Mouse (Mus musculus) myocyte (in vitro differentiated cells): Measurements from ENCODE around the gene Hdc.

Source experiments
- E2F4 ChIP-seq: IDR thresholded peaks from one replicate; pipeline ENCODE4 v1.6.1; 2011; ENCODE audit warnings: mild to moderate bottlenecking, control low read depth, moderate library complexity; ENCODE audit not compliant: insufficient read depth
- MAX ChIP-seq: IDR thresholded peaks from one replicate; pipeline ENCODE4 v1.6.1; 2011; ENCODE audit warnings: low read depth, mild to moderate bottlenecking, control low read depth
- MYOG ChIP-seq, 3 experiments: IDR thresholded peaks; one replicate each; pipeline ENCODE4 v1.6.1; 2011; ENCODE audit warnings: control low read depth in 2 of 3, low read depth in 2 of 3, mild to moderate bottlenecking in 2 of 3; ENCODE audit not compliant: insufficient read length in 2 of 3, control insufficient read depth in 1 of 3, insufficient read depth in 1 of 3
- POLR2A ChIP-seq: IDR thresholded peaks from one replicate; pipeline ENCODE4 v1.6.1; 2011; ENCODE audit warnings: low read depth, mild to moderate bottlenecking, control low read depth, moderate library complexity; ENCODE audit not compliant: insufficient read length
- POLR2AphosphoS2 ChIP-seq: IDR thresholded peaks from one replicate; pipeline ENCODE4 v1.6.1; 2011; ENCODE audit warnings: low read depth, control low read depth; ENCODE audit not compliant: insufficient read length
- REST ChIP-seq: IDR thresholded peaks from one replicate; pipeline ENCODE4 v1.6.1; 2011; ENCODE audit warnings: mild to moderate bottlenecking, control low read depth, moderate library complexity; ENCODE audit not compliant: insufficient read depth, insufficient read length
- TCF12 ChIP-seq: IDR thresholded peaks from one replicate; pipeline ENCODE4 v1.6.1; 2011; ENCODE audit warnings: mild to moderate bottlenecking, control low read depth; ENCODE audit not compliant: poor library complexity, insufficient read depth, severe bottlenecking

DNA sequence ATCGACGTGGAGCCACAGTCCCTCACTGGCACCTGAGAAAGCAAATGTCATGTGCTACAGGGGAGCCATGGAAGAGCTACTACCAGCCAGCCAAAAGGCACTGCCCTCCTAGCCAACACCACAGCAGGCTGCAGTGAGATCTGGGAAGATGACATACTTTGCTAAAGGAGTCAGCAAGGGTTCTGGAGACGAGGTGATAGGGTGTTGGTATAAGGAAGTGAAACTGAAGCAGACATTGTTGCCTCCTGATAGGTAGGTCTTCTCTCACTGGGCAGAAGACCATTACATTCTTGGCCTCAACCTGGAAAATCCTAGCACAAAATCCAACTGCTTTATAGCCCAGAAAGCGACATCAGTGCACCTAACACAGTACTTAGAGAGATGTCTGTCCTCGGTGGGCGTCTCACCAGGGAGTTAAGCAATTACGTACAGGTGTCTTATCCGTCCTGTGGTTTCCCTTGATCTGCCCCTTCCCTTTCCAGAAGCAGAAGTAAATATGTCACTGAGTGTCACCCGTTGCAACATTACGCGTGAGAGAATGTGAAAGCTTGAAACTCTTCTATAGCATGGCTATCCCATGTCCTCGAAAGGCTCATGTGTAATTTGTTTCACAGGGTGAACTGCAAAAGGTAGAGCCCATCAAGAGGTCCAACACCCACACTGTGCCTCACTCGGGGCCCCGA lies 17.0 kb downstream of the Hdc start:
- TF ChIP-seq POLR2A (no peak), TCF12 (no peak), E2F4 (no peak), REST (no peak), MYOG (IDR thresholded peaks at IDR 0.05; ENCODE audit: control insufficient read depth in 1 of 3, insufficient read depth in 1 of 3, insufficient read length in 2 of 3, low read depth in 2 of 3) (no peak), POLR2AphosphoS2 (no peak), MAX (no peak)
